Mouse (Mus musculus) brain, embryonic 14.5 days (tissue): ENCODE data around the gene Mpdu1.

Experiments used
- CTCF ChIP-seq: fragments of 200-500 bp; IDR thresholded peaks from 2 replicates; pipeline ENCODE4 v1.5.1; 2012; ENCODE audit warnings: inconsistent platforms, mild to moderate bottlenecking, moderate library complexity, borderline replicate concordance; ENCODE audit not compliant: insufficient read depth, insufficient read length; ENCODE audit errors: extremely low read depth
- POLR2A ChIP-seq: fragments of 200-500 bp; IDR thresholded peaks from 2 replicates; pipeline ENCODE4 v1.6.1; 2012; ENCODE audit warnings: mild to moderate bottlenecking, inconsistent platforms, borderline replicate concordance; ENCODE audit not compliant: poor library complexity, insufficient read depth, insufficient read length, severe bottlenecking; ENCODE audit errors: extremely low read depth

- TF ChIP-seq POLR2A (no peak), CTCF (no peak)
Observed at GRCm38 (mm10) chr11:69654760-69655159, 7.7 kb downstream of the Mpdu1 start.
